Mouse (Mus musculus): ENCODE results near the gene G6pc3. TPM values are rescaled to one million over a fixed set of nuclear protein-coding genes. Genes with fewer than 3 reads are reported as not detected.

The G6pc3 gene
- polyA plus RNA-seq, 1 experiment from 2014 or later: 32.3 TPM

- Histone ChIP-seq H3K27ac (peak overlapping the region; percentile 54; the same call in 1 of the 2 replicates), H3K36me3 (peaks cover 43% of the 10 kb centered on the region), H3K9me3 (no peaks in the 10 kb centered on the region), H3K4me1 (replicated peaks) (peaks cover 84% of the 10 kb centered on the region), H3K4me3 (peak overlapping the region; percentile 42; the same call in 1 of the 2 replicates), H3K27me3 (ENCODE audit: insufficient read depth, poor library complexity, severe bottlenecking) (peaks cover 34% of the 10 kb centered on the region)
- no peak for DNase-seq (ENCODE audit: low spot score)
- 75% methylated on average over 5 of the region's 5 CpGs for WGBS
Measured at GRCm38 (mm10) chr11:102225221-102225620, 35.8 kb downstream of the G6pc3 start.

GRCm38 (mm10) chr11:102226067-102226978 is 36.9 kb downstream of the G6pc3 start:
- H3K9me3 ChIP-seq: no peaks in the 10 kb centered on the region
- H3K36me3 ChIP-seq: peaks cover 32% of the 10 kb centered on the region
- peaks cover 83% of the 10 kb centered on the region for H3K4me1 ChIP-seq (replicated peaks)
- peak overlapping the region; percentile 95 for H3K27ac ChIP-seq
- peaks cover 34% of the 10 kb centered on the region for H3K27me3 ChIP-seq (ENCODE audit: insufficient read depth, poor library complexity, severe bottlenecking)
- 64% methylated on average over 12 of the region's 12 CpGs for WGBS
- H3K4me3 ChIP-seq: peak overlapping the region; percentile 92; the same call in 1 of the 2 replicates
- no peak for DNase-seq (ENCODE audit: low spot score)

DNA sequence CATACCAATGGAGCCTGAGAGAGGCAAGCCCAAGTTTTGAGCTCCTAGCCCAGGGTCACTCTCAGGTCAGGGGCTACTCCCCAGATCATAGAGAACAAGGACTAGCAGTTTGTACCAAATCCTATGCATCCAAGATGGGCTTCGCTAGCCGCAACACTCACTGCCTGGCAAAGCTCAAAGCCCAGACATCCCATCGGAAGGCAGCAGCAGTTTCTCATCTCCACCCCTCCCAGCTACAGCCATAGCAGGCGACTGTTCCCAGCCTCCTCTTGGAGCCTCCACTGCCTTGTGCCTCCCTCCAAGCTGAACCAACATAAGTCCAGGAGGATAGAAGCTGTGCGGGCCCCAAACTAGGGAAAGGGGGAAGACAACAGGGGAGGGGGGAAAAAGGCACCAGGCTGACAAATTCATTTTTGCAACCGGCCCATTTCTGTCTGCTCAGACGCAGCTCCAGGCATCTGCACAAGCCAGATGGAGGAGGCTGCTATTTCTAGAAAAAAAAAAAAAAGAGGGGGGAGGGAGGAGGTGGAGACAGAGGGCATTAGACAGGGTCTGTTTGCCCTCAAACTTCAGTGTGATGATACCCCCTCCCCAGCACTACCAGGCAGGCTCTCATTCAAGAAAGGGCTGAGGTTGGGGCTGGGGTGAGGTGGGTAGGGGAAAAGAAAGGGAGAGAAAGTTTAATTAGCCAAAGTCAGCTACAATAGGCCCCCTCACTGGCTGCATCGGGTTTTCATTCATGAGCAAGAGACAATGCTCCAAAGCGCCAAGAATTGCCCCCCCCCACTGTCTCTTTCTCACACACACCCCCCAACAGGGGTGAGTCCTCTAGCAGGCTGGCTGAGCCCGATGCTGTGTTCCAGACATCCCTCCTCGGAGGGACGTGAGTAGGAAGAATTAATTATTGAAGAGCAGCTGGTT is 38.1 kb downstream of the G6pc3 start:
- peak overlapping the region; percentile 92 for H3K4me3 ChIP-seq
- peaks cover 34% of the 10 kb centered on the region for H3K27me3 ChIP-seq (ENCODE audit: insufficient read depth, poor library complexity, severe bottlenecking)
- H3K36me3 ChIP-seq: peaks cover 20% of the 10 kb centered on the region
- peaks cover 78% of the 10 kb centered on the region for H3K4me1 ChIP-seq (replicated peaks)
- peak; percentile 55 for DNase-seq (ENCODE audit: low spot score)
- H3K27ac ChIP-seq: peak overlapping the region; percentile 95
- 14% methylated on average over 12 of the region's 12 CpGs for WGBS
- H3K9me3 ChIP-seq: no peaks in the 10 kb centered on the region

DNA sequence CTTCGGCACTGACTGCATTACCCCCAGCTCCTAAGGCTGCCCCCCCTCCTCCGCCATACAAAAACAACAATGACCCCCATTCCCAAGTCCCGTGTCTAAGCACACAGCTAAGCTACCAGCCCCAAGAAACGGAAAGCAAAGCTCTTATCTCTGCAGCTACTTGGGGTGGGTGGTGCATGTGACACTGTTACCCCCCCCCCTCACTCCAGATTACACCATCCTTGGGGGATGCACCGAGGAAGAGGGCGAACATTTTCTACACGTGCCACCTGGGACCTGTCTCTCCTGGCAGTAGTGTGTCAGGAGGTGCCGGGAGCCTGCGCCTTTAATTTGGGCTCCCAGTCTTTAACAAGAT is 38.7 kb downstream of the G6pc3 start:
- peaks cover 15% of the 10 kb centered on the region; the same call in 1 of the 2 replicates for H3K36me3 ChIP-seq
- WGBS: 25% methylated on average over 9 of the region's 9 CpGs
- peaks cover 33% of the 10 kb centered on the region for H3K27me3 ChIP-seq (ENCODE audit: insufficient read depth, poor library complexity, severe bottlenecking)
- H3K4me1 ChIP-seq (replicated peaks): peaks cover 73% of the 10 kb centered on the region
- H3K27ac ChIP-seq: peak overlapping the region; percentile 95
- no peaks in the 10 kb centered on the region for H3K9me3 ChIP-seq
- no peak for DNase-seq (ENCODE audit: low spot score)
- peak overlapping the region; percentile 92 for H3K4me3 ChIP-seq

DNA sequence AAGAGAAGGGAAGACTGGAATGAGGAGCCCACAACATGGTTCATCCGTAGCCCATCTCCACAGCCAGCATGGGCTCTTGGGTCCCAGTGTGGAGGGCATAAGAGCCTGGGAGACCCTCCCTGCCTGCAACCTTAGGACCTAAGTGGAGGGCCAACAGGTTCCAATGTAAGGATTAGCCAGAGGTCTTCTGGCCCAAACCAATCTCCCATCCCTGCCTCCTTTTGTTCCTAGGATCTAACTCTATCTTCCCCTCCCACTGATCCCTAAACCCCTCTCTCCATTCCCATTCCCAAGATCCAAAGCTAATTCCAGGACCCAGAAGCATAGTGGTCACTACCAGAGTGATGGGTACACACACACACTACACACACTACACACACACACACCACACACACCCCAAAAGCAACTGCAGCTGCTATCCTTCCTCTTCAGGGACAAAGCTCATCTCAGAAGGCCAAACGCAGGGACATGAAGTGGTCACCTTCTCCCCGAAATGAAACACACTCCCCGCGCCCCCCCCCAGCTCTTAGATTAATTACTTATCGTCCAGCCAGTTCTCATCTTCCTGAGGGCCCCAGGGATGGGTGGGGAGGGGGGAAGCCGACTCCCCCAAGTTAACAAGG is 39.3 kb downstream of the G6pc3 start:
- H3K27ac ChIP-seq: peak overlapping the region; percentile 95
- H3K4me3 ChIP-seq: peak overlapping the region; percentile 92
- 20% methylated on average over 7 of the region's 7 CpGs for WGBS
- H3K27me3 ChIP-seq (ENCODE audit: insufficient read depth, poor library complexity, severe bottlenecking): peaks cover 27% of the 10 kb centered on the region
- peaks cover 9% of the 10 kb centered on the region; the same call in 1 of the 2 replicates for H3K36me3 ChIP-seq
- peaks cover 67% of the 10 kb centered on the region for H3K4me1 ChIP-seq (replicated peaks)
- H3K9me3 ChIP-seq: no peaks in the 10 kb centered on the region
- DNase-seq (ENCODE audit: low spot score): no peak

DNA sequence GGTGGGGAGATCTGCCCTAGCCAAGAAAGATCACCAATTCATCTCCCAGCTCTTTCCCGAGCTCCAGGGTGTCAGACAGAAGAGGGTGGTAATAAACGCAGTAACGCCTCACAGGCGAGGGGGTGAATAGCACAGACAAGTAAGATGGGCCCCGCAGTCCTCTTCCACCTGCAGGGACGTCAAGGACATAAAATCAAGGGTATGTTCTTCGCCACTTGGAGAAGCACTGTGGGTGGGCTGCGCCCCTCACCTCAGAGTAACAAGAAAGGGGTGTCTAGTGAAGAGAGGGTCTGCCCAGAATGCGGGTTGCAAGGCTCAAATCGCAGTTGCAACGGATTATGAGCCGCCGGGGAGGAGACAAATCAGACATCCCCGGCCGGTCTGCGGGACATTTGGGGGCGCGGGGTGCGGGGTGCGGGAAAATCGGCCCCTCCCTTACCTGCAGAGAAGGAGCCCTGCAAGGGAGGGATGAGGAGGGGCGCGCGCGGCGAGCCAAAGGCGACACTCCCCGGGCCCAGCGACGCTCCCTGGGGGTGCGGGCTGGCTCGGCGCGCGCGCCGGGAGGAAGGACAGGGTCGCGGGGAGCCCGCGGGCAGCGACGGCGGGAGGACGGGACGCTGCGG is 40.0 kb downstream of the G6pc3 start:
- WGBS: under 1% methylated on average over 47 of the region's 47 CpGs
- H3K4me1 ChIP-seq (replicated peaks): peaks cover 60% of the 10 kb centered on the region
- peak overlapping the region; percentile 95 for H3K27ac ChIP-seq
- H3K9me3 ChIP-seq: no peaks in the 10 kb centered on the region
- H3K4me3 ChIP-seq: peak overlapping the region; percentile 92
- peak; percentile 34 for DNase-seq (ENCODE audit: low spot score)
- peaks cover 27% of the 10 kb centered on the region for H3K27me3 ChIP-seq (ENCODE audit: insufficient read depth, poor library complexity, severe bottlenecking)
- H3K36me3 ChIP-seq: 0 out of 2 replicates have a peak, but pooled peaks cover 2% of the 10 kb centered on the region

- DNase-seq (ENCODE audit: low spot score): peak; percentile 97
- WGBS: under 1% methylated on average over 49 of the region's 49 CpGs
- Histone ChIP-seq H3K36me3 (no peaks in the 10 kb centered on the region), H3K27ac (peak within 1 kb of the TSS; percentile 95), H3K4me3 (peak within 1 kb of the TSS; percentile 92), H3K4me1 (replicated peaks) (peaks cover 52% of the 10 kb centered on the region), H3K9me3 (no peaks in the 10 kb centered on the region), H3K27me3 (ENCODE audit: insufficient read depth, poor library complexity, severe bottlenecking) (peaks cover 24% of the 10 kb centered on the region)
Measured at GRCm38 (mm10) chr11:102230006-102230741, 40.8 kb downstream of the G6pc3 start, which contains the start of gene Hdac5. TSS of gene Hdac5 (minus strand) at chr11:102230166.

GRCm38 (mm10) chr11:102236022-102236421 is 46.6 kb downstream of the G6pc3 start:
- no peaks in the 10 kb centered on the region for H3K9me3 ChIP-seq
- no peak overlapping the region for H3K4me3 ChIP-seq
- no peaks in the 10 kb centered on the region for H3K36me3 ChIP-seq
- H3K27me3 ChIP-seq (ENCODE audit: insufficient read depth, poor library complexity, severe bottlenecking): no peaks in the 10 kb centered on the region
- DNase-seq (ENCODE audit: low spot score): no peak
- 77% methylated on average over 2 of the region's 2 CpGs for WGBS
- H3K4me1 ChIP-seq (replicated peaks): peaks cover 8% of the 10 kb centered on the region; the same call in 1 of the 2 replicates
- no peak overlapping the region for H3K27ac ChIP-seq

DNA sequence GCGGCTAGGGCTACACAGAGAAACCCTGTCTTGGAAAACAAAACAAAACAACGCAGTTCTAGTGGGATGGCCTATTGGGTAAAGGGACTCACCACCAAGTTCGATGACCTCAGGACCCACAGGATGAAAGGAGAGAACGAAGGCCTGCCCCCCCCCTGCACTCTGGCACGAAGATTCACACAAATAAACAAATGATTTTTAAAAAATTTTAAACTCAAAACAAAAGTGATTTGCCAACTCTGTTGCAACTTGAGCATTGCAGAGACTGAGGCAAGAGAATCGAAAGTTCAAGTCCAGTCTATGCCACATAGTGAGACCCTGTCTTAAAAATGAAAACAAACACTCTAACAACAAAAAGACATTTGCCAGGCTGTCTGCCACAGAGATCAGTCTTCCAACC is 51.2 kb downstream of the G6pc3 start:
- H3K27ac ChIP-seq: no peak overlapping the region
- H3K4me1 ChIP-seq (replicated peaks): peaks cover 22% of the 10 kb centered on the region
- peaks cover 11% of the 10 kb centered on the region for H3K27me3 ChIP-seq (ENCODE audit: insufficient read depth, poor library complexity, severe bottlenecking)
- DNase-seq (ENCODE audit: low spot score): no peak
- H3K36me3 ChIP-seq: no peaks in the 10 kb centered on the region
- no peak overlapping the region for H3K4me3 ChIP-seq
- WGBS: 85% methylated on average over 6 of the region's 6 CpGs
- 0 out of 2 replicates have a peak, but pooled peaks cover 3% of the 10 kb centered on the region for H3K9me3 ChIP-seq

GRCm38 (mm10) chr11:102241246-102241645 is 51.8 kb downstream of the G6pc3 start:
- Histone ChIP-seq H3K4me3 (no peak overlapping the region), H3K27ac (no peak overlapping the region), H3K4me1 (replicated peaks) (peaks cover 26% of the 10 kb centered on the region), H3K9me3 (0 out of 2 replicates have a peak, but pooled peaks cover 3% of the 10 kb centered on the region), H3K36me3 (no peaks in the 10 kb centered on the region), H3K27me3 (ENCODE audit: insufficient read depth, poor library complexity, severe bottlenecking) (peaks cover 17% of the 10 kb centered on the region)
- DNase-seq (ENCODE audit: low spot score): no peak
- 91% methylated on average over 5 of the region's 5 CpGs for WGBS

DNA sequence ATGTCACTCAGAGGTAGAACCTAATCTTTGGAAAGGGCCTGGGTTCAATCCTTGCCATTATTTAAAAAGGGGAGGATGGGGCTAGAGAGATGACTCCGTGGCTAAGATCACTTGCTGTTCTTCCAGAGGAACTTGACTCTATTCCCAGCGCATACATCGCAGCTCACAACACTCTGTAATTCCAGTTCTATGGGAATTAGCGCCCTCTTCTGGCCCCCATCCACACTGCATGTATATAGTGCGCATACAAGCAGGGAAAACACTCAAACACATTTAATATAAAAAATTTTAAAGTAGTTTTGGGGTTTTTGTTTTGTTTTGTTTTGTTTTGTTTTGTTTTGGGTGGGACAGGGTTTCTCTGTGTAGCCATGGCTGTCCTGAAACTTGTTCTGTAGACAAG is 52.5 kb downstream of the G6pc3 start:
- Histone ChIP-seq H3K27ac (no peak overlapping the region), H3K27me3 (ENCODE audit: insufficient read depth, poor library complexity, severe bottlenecking) (peaks cover 19% of the 10 kb centered on the region), H3K4me3 (no peak overlapping the region), H3K36me3 (no peaks in the 10 kb centered on the region), H3K9me3 (0 out of 2 replicates have a peak, but pooled peaks cover 3% of the 10 kb centered on the region), H3K4me1 (replicated peaks) (peaks cover 20% of the 10 kb centered on the region)
- WGBS: 57% methylated on average over 5 of the region's 5 CpGs
- DNase-seq (ENCODE audit: low spot score): no peak
